Mouse (Mus musculus): ENCODE results near the gene Acsf3.

DNA sequence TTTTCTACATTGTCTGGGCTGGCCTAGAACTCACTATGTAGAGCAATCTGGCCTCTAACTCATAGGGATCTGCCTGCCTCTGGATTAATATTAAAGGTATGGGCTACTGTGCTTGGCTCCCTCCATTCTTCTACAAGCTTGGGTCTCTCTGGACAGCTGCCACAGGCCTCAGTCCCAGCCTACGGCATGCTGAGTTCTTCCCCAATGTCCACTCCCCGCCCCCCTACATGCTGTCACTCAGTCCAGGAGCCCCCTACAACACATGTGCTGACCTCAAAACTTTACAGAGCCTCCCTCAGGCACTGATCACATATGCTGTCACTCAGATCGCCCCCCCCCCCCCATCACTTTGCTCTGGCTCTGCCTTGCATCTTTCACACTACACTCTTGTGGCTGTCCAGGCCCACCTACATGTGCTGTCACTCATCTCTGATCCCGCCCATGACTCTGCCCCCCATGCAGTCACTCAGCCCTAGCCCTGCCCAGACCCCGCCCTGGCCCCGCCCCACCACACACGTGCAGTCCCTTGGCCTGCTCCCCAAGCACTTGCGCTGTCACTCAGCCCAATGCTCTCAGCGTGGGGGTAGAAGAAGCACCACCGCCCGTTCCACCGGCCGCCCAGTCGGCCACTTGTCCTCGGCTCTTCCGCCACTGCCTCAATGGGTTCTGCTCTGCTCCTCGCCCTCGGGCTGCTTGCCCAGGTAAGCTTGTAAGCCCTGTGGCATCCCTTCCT lies 72.7 kb downstream of the Acsf3 start, which contains the start of gene Cdh15:
- no peak for TF ChIP-seq GATA1 (IDR thresholded peaks at IDR 0.05; ENCODE audit: borderline replicate concordance, low read length)
- no peak for TF ChIP-seq FLI1 (IDR thresholded peaks at IDR 0.05; ENCODE audit: low read length)

All from megakaryocyte, embryonic 14.5 days (primary cell).